Mouse (Mus musculus): Measurements from ENCODE around the gene Rfesd. TPM values are rescaled to one million over a fixed set of nuclear protein-coding genes. Genes with fewer than 3 reads are reported as not detected.

The Rfesd gene
- polyA plus RNA-seq, 1 experiment from 2014 or later: 17.9 TPM

DNA sequence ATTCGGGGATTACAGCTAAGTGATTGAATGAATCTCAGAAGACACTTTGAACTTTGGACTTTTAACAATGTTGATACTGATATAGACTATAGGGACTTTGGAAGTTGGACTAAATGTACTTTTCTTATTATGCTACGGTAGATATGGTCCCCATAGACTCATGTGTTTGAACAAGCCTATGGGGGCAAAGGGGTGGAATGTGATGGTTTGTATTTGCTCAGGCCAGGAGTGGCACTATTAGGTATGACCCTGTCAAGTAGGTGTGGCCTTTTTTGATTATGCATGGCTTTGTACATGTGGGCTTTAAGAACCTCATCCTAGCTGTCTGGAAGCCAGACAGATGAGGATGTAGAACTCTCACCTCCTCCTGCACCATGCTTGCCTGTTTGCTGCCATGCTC lies 44.0 kb downstream of the Rfesd start:
- 86% methylated on average over 2 of the region's 2 CpGs for WGBS

DNA sequence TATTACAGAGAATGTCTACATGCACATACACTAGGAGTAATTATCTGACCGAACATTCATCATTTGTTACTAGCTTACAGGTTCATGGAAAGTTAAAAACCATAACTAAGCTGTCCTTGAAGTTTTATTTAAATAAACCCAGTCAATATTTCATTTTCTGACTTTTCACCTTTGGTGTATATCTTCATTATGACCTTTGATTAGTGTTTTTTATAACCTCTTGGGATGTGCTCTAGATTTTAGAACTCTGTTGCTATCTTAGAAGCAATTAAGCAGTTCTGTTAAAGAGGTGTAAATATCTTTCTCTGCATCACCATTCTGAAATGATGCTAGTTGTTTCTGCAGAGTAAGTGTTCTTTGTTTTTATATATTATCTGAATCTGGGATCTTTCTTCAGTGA lies 51.7 kb downstream of the Rfesd start, which contains the start of gene Spata9:
Gene Spata9 (plus strand): TSS at position 301 of the 400 bp plus-strand sequence.
- no peaks in the 10 kb centered on the region; the same call in 1 of the 2 replicates for H3K9me3 ChIP-seq
- no peaks in the 10 kb centered on the region for H3K27me3 ChIP-seq
- H3K9ac ChIP-seq: no peak within 1 kb of the TSS
- WGBS: 87% methylated on average over 1 of the region's 1 CpGs
- no peak within 1 kb of the TSS for H3K4me3 ChIP-seq
- H3K4me1 ChIP-seq (replicated peaks): no peaks in the 10 kb centered on the region
- H3K27ac ChIP-seq (replicated peaks): no peak within 1 kb of the TSS
- ATAC-seq (ENCODE audit: low read depth): no peak
- no peak within 1 kb of the TSS for H3K4me2 ChIP-seq
- no peaks in the 10 kb centered on the region for H3K36me3 ChIP-seq

More for the DNA sequence above, 44.0 kb downstream of the Rfesd start:
- Histone ChIP-seq H3K9me3 (no peaks in the 10 kb centered on the region), H3K27me3 (no peaks in the 10 kb centered on the region), H3K4me2 (no peak overlapping the region), H3K4me1 (replicated peaks) (no peaks in the 10 kb centered on the region), H3K27ac (replicated peaks) (no peak overlapping the region), H3K9ac (no peak overlapping the region), H3K36me3 (no peaks in the 10 kb centered on the region), H3K4me3 (no peak overlapping the region)
- no peak for ATAC-seq (ENCODE audit: low read depth)

DNA sequence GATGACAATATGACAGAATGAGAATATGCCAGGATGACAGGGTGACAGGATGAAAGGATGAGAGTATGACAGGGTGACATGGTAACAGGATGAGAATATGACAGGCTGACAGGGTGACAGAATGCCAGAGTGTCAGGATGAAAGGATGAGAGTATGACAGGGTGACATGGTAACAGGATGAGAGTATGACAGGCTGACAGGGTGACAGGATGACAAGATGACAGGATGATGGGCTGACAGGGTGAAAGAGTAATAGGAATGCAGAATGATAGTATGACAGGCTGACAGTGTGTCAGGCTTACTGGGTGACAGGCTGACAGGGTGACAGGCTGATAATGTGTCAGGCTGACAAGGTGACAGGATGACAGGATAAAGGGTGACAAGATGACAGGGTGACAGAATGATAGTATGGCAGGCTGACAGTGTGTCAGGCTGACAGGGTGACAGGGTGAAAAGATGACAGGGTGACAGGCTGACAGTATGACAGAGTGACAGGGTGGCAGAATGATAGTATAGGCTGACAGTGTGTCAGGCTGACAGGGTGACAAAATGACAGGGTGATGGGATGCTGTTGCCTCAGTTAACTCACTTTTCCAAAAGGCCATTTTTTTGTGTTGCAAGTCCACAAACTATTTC lies 63.0 kb downstream of the Rfesd start:
- Histone ChIP-seq H3K36me3 (no peaks in the 10 kb centered on the region), H3K9ac (no peak overlapping the region), H3K9me3 (no peaks in the 10 kb centered on the region), H3K4me3 (no peak overlapping the region), H3K27ac (replicated peaks) (no peak overlapping the region), H3K4me2 (no peak overlapping the region), H3K4me1 (replicated peaks) (no peaks in the 10 kb centered on the region), H3K27me3 (no peaks in the 10 kb centered on the region)
- ATAC-seq (ENCODE audit: low read depth): no peak

Other genes with a start within 250 kb of the Rfesd start
- gene Glrx, start 178.9 kb downstream of the Rfesd start, polyA plus RNA-seq (2015; fragmentation: Nextera tagmentation; extraction: Ambion mirVana): 49.3 and 55.2 TPM in 2 replicates
- 27.2 and 29.1 TPM in 2 replicates for gene Rhobtb3, start 74.8 kb downstream of the Rfesd start, polyA plus RNA-seq (2015; fragmentation: Nextera tagmentation; extraction: Ambion mirVana)
- gene Spata9, start 51.6 kb downstream of the Rfesd start, polyA plus RNA-seq (2015; fragmentation: Nextera tagmentation; extraction: Ambion mirVana): 1.7 and 2.1 TPM in 2 replicates
- gene Gpr150, start 38.3 kb upstream of the Rfesd start, polyA plus RNA-seq (2015; fragmentation: Nextera tagmentation; extraction: Ambion mirVana): 3.2 and 4.0 TPM in 2 replicates
- gene Arsk, start 79.9 kb upstream of the Rfesd start, polyA plus RNA-seq (2015; fragmentation: Nextera tagmentation; extraction: Ambion mirVana): 4.0 and 4.3 TPM in 2 replicates
- 9.6 and 10.3 TPM in 2 replicates for gene Ttc37, start 80.0 kb upstream of the Rfesd start, polyA plus RNA-seq (2015; fragmentation: Nextera tagmentation; extraction: Ambion mirVana)

Data from neural tube, embryonic 13.5 days (tissue).